Mouse (Mus musculus) heart, adult 11 months (tissue): ENCODE results near the gene Gas2.
A peak's percentile ranks its signal among the peaks of the same experiment; 100 is the strongest.

Experiments
- DNase-seq: peaks from one replicate; pipeline ENCODE4 v3.0.0; 2022

Gas2 gene

DNA sequence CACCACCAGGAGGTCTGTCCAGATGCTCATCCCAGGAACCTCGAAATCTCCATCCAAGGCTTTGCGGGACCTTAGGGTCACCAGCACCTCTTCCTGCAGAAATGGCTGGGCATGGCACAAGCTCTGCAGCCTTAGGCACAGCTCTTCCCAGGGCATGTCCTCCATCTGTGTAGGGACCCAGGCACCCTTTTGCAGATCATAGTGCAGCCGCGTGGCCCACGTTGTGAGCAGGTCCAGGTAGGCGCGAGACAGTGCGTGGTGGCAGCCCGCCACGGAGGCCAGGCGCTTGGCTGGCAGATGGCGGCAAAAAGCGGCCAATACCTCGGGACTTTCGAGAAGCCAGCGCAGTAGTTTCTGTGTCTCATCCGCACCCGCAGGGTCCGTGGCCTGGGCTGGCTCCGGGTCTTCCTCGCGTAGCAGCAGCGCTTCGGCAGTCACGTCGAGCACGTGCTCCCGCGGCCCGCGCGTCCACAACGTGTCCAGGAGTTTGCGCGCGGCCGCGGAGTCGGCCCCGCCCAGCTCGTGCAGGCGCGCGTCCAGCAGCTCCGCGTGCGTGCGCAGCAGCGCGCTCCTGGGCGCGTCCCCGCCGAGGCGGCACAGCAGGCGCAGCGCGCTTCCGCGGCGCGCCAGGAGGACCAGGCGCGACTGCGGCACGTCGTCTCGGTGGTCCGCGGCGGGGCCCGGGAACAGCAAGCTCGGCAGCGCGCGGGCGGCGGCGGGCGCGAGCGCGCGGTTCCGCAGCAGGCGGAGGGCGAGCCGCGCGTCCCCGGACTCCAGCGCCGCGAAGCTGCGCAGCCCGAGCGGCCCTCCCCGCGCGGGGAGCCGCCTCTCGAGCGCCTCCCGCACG lies at the start of gene Gas2:
TSS of gene Gas2 (plus strand) at position 766 of the 847 bp plus-strand sequence.
- DNase-seq = peak; percentile 99

- DNase-seq = no peak
These were observed 46.1 kb upstream of the Gas2 start for GRCm38 (mm10) chr7:51815473-51816282.

GRCm38 (mm10) chr7:51816283-51816839 lies 45.5 kb upstream of the Gas2 start:
- no peak for DNase-seq

- no peak for DNase-seq
These were observed 43.4 kb upstream of the Gas2 start for GRCm38 (mm10) chr7:51818251-51818974.

GRCm38 (mm10) chr7:51819891-51820290 lies 41.9 kb upstream of the Gas2 start:
- DNase-seq = no peak

DNA sequence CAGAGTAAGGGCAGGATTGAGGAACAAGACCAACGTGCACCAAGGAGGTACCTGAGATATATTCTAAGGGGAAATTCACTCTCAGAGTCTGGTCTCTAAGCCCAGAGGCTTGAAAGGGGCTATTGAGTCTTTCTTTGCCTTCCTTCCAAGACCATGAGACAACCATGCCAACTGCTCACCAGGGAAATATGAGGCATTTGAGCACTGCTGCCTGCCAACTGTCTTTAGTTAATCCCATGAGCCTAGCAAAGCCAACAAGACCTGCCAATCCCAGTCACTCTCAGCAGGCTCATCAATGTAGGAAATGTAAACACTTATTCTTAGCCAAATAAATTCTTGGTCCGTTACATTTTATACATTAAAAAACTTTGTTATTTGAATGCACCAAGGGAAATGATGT lies 40.3 kb upstream of the Gas2 start:
- DNase-seq = no peak

GRCm38 (mm10) chr7:51823562-51824338 lies 38.1 kb upstream of the Gas2 start:
- no peak for DNase-seq

- peak; percentile 88 for DNase-seq
These were observed 29.9 kb upstream of the Gas2 start for GRCm38 (mm10) chr7:51831917-51832316.

GRCm38 (mm10) chr7:51840515-51840914 lies 21.3 kb upstream of the Gas2 start:
- DNase-seq = no peak

DNA sequence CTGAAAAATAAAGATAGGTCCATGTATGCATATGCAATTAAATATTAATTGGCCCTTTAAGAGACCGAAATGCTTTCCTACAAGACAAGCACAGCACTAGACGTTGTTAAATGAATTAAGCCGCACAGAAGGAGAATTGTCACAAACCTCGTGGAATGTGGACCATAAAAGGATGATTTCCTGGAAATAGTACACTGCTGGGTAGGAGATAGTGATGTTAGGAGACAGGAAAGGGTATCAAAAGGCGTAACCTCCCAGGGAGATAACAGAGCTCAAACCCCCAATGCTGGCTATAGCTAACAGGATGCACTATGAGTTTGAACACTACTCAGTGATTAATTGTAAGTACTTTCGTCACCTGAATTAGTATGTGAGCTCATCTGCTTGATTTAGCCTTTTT lies 10.9 kb upstream of the Gas2 start:
- DNase-seq = no peak

- no peak for DNase-seq
These were observed 9.8 kb upstream of the Gas2 start for GRCm38 (mm10) chr7:51851890-51852507.

DNA sequence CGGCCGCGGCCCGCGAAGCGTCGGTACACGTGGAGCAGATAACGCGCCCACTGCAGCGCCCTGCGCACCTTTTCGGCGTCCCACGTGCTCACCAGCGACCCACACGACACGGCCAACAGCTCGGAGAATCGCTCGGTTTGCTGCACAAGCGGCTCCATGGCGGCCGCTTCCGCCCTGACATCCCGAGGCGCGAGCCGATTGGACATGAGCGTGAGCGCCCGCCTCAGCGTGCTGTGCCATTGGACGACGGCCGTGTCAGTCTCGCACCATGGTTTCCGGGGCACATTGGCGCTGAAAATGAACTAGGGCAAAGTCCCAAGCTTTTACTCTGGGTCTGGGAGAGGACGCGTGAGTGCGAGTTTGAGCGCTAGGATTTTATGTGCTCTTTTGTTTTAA lies 280 bp downstream of the Gas2 start, which contains the start of gene Fancf:
TSS of gene Fancf (minus strand) at position 171 of the 396 bp plus-strand sequence.
- DNase-seq = peak; percentile 100

- DNase-seq = no peak
These were observed 1.0 kb downstream of the Gas2 start for GRCm38 (mm10) chr7:51862842-51863241.

- DNase-seq = no peak
These were observed 3.5 kb downstream of the Gas2 start for GRCm38 (mm10) chr7:51865336-51865735.

GRCm38 (mm10) chr7:51867983-51868382 lies 6.2 kb downstream of the Gas2 start:
- DNase-seq = no peak

GRCm38 (mm10) chr7:51872041-51872440 lies 10.2 kb downstream of the Gas2 start:
- no peak for DNase-seq

GRCm38 (mm10) chr7:51872597-51872996 lies 10.8 kb downstream of the Gas2 start:
- no peak for DNase-seq

DNA sequence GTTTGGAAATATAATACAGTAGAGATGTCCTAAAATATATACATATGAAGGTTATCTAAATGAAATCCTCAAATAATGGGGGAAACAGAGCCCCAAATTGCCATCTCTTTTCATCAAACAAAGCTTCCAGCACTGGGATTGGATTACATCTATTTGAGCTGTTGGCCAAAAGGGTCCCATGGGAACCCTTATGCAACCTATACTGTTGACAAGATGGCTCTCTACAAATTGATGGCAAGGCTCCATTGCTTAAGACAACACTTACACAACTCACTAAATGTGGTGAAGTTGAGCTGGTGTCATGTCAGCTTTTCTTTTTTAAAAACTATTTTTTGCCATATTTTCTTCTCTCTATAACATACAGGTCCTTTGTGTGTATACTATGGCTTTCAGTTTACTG lies 14.5 kb downstream of the Gas2 start:
- DNase-seq = no peak

DNA sequence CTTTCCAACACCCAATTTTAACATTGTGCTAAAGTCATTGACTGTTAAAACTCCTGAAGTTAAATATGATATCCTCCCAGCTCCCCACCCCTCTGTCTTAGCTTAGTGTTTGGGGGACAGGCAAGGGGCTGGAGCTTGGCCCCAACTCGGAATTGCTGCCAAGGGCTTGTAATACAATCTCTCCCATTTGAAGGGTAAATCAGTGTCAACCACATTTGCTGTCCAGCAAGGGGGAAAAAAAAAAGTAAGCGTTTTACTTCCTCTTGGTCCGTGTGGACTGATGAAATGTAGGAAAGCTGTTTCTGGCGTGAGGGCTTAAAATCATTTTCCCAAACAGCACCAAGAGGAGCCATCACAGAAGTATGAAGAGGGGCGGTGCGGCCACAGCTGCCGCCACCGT lies 16.9 kb downstream of the Gas2 start:
- no peak for DNase-seq

GRCm38 (mm10) chr7:51879136-51879723 lies 17.4 kb downstream of the Gas2 start:
- DNase-seq = peak; percentile 94

- DNase-seq = peak; percentile 90
These were observed 18.3 kb downstream of the Gas2 start for GRCm38 (mm10) chr7:51880121-51880520.
